In the genomic region with DNA sequence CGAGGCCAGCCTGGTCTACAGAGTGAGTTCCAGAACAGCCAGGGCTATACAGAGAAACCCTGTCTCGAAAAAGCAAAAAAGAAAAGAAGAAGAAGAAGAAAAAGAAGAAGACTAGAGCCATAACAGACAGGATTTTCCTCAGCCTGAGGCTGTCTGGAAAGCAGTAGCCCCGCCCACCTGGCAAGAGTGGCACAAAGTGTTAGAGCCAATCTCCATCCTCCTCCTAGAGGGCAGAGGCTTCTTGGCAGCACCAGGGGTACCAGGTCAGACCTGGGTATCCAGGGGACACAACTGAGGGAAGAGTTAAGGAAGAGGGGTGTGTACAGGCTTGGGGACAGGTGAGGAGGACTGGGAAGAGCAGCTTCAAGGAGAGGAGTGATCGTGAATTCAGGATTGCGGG, we compare ENCODE assay signal across 27 mouse cellular contexts. TPM values are rescaled to one million over a fixed set of nuclear protein-coding genes. Genes with fewer than 3 reads are reported as not detected.
"Had no signal": no experiment of that assay in that cellular context is flagged by ENCODE, and none has a peak within 500 bp of the region (broad histone marks: within the 10 kb centered on the region; RNA-seq: fewer than 3 reads in every experiment).

No protein-coding gene starts in this region.

- H3K9me3 ChIP-seq: liver, embryonic 13.5 days; liver, embryonic 15.5 days; lung, embryonic 15.5 days; megakaryocyte, embryonic 14.5 days; midbrain, embryonic 13.5 days; midbrain, embryonic 15.5 days; neural tube, embryonic 12.5 days; stomach, embryonic 15.5 days had no signal

- H3K36me3 ChIP-seq: liver, embryonic 13.5 days; liver, embryonic 15.5 days; lung, embryonic 15.5 days; midbrain, embryonic 13.5 days; midbrain, embryonic 15.5 days; neural tube, embryonic 12.5 days; stomach, embryonic 15.5 days had no signal

- H3K4me1 ChIP-seq: lung, embryonic 15.5 days; midbrain, embryonic 13.5 days; midbrain, embryonic 15.5 days; neural tube, embryonic 12.5 days; stomach, embryonic 15.5 days had no signal

- H3K27ac ChIP-seq: liver, embryonic 13.5 days; liver, embryonic 15.5 days; lung, embryonic 15.5 days; midbrain, embryonic 13.5 days; midbrain, embryonic 15.5 days; neural tube, embryonic 12.5 days; stomach, embryonic 15.5 days; stomach, postnatal 0 days had no signal

- H3K27me3 ChIP-seq: lung, embryonic 15.5 days; midbrain, embryonic 13.5 days; midbrain, embryonic 15.5 days; neural tube, embryonic 12.5 days; stomach, embryonic 15.5 days had no signal

- DNase-seq: liver, embryonic 13.5 days; liver, postnatal 0 days; lung, adult 2 months; lung, postnatal 4 days; right cerebral cortex, adult 18-20 months; right cerebral cortex, postnatal 25 days; right cerebral cortex, postnatal 4 days; thymus, adult 2 months; thymus, postnatal 25 days; thymus, postnatal 4 days had no signal

- H3K9ac ChIP-seq: liver, embryonic 13.5 days; liver, embryonic 15.5 days; liver, postnatal 0 days; lung, embryonic 15.5 days; midbrain, embryonic 13.5 days; midbrain, embryonic 15.5 days; neural tube, embryonic 12.5 days; stomach, embryonic 15.5 days had no signal

- H3K4me3 ChIP-seq: liver, embryonic 13.5 days; liver, embryonic 15.5 days; lung, embryonic 15.5 days; megakaryocyte, embryonic 14.5 days; midbrain, embryonic 13.5 days; midbrain, embryonic 15.5 days; neural tube, embryonic 12.5 days; stomach, embryonic 15.5 days had no signal

RNA-seq across cellular contexts. Expression of gene Trcg1, which starts 1.3 kb away (rescaled TPM):
- total RNA-seq: megakaryocyte progenitor cell, adult 5-6 weeks; midbrain, postnatal 0 days; monocyte, adult 5-6 weeks had no signal
- polyA plus RNA-seq: liver, embryonic 13.5 days; liver, embryonic 15.5 days; liver, postnatal 0 days; lung, adult 2 months; lung, embryonic 15.5 days; lung, postnatal 0 days; midbrain, embryonic 11.5 days; midbrain, embryonic 13.5 days; midbrain, embryonic 15.5 days; midbrain, postnatal 0 days; neural tube, embryonic 12.5 days; neural tube, embryonic 14.5 days; small intestine, adult 2 months; spleen, adult 2 months; stomach, postnatal 0 days; urinary bladder, adult 2 months had no signal
